Mouse (Mus musculus): ENCODE measurements around the gene Coq5.
A peak's percentile ranks its signal among the peaks of the same experiment; 100 is the strongest.

The Coq5 gene

DNA sequence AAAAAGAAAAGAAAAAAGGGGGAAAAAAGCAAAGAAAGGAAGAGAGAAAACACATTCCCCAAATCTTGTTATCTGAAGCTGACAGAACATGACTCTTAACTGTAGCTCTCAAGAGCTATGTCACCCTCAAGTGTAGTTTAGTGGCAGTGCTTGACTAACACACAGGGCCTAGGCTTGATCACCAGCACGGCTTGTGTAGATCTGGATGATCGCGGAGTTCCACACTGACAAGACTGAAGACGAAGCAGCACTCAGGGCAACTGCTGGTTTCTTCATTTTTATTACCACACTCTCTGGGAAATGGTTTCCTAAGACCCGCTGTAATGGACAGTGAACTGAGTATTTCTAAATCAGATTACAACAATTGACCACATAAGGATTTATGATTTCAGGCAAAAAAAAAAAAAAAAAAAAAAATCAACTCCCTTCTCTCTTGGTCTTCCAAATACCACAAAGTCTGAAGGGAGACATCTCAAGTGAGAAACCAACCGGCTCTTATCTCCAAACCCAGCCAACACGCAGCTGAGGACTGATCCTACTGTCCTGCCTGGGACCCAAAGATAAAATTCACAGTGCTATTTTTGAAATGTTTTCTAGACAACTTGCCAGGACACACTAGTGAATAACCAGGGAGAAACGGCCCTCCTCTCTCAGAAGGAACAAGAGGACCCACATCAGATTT lies 12.5 kb upstream of the Coq5 start:
- peak; percentile 47 to 79 for DNase-seq (ENCODE audit: low spot score in 2 of 2)

DNA sequence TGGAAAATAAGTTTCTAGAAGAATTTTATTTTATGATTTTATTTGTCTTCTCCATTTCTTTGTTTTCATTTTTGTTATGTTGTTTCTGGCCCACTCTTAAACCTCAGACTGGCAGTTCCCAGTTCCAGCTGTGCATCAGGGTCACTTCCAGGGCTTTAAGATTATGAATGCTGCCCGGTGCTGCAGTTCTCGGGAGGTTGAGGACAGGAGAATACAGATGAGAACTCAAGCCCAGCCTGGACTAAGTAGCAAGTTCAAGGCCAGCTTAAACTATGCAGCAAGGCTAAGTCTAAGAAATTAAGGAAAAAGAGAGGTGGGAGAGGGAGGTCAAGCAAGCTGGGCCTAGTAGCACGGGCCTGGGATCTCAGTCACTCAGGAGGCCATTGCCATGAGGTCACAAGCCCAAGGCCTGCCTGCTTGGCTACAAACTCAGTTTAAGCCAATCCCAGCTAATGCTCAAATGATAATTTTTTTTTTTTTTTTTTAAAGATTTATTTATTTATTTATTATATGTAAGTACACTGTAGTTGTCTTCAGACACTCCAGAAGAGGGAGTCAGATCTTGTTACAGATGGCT lies 11.9 kb upstream of the Coq5 start:
- DNase-seq (ENCODE audit: low spot score in 2 of 2) = peak; percentile 26 to 39

DNA sequence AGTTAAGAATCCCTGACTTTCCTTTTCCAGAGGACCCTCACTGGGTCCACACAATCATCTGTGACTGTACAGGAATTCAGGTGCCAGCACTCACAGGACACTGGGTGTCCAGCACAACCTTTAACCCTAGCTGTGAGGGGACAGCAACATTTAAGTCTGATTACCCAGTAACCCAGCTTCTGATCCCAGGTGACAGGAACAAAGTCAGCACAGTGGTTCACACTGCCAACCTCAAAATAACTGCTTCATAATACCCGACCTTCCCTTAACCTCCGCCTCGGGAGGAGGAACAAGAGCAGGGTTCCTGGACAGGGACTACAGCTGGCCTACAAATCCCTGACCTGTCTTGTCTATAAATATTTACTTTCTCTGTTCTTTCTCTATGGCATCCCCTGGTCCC lies 11.2 kb upstream of the Coq5 start:
- peak in 1 of 2 experiments; percentile 53 for DNase-seq (ENCODE audit: low spot score in 2 of 2)

DNA sequence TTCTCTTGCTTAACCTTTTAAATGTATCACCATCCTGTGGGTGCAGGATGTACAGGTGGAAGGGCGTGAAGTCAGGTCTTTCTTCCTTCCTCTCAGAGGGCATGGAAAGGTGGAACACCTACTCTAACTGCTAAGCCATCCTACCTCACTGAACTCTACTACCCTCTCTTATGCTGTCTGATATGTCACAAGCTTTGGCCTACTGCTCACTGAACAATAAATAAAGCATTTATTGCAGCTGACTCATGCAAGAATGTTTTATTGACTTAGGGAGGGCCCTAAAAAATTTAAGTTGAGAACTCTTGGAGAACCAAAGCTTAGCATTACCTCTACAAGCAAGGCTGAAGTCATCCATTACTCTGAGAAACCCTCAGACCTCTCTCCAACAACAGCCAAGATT lies 9.5 kb upstream of the Coq5 start:
- DNase-seq (ENCODE audit: low spot score in 2 of 2) = no peak

DNA sequence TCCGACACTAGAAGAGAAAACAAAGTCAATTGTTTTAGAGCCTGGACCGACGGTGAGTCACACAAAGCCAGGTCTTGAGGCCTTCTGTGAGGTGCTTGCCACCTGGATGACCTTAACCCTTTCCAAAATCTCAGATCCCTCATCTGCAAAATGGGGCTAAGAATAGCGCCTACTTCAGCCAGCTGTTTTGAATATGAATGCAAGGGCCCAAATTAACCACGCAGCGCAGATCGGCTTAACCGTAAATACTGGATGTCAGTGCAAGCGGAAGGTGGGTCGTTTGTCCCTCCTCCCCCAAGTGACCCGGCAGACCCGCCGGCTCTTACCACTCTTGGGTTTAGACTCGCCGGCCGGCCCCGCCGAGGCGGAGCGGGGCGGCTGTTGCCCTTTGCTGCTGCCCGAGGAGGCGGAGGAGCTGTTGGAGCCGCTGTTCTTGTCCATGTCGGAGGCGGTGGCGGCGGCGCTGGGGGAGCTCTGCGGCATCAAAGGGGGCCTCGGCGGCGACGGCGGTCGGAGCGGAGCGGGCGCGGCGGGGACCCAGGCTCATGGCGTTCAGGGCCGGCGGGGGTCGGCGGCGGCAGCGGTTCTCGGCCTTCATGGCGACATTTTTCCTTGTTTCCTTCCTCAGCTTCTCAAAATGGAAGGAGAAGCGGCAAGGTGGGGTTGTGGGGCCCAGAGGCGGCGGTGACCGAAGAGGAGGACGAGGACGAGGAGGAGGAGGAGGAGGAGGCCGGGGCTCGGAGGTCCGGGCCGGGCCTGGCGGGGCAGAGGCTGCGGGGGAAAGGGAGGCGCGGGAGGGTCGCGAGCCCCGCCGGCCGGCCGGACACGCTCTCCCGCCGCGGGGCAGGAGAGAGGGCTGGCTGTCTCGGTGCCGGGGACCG lies 7.3 kb upstream of the Coq5 start:
- DNase-seq (ENCODE audit: low spot score in 2 of 2) = peak; percentile 65 to 72

DNA sequence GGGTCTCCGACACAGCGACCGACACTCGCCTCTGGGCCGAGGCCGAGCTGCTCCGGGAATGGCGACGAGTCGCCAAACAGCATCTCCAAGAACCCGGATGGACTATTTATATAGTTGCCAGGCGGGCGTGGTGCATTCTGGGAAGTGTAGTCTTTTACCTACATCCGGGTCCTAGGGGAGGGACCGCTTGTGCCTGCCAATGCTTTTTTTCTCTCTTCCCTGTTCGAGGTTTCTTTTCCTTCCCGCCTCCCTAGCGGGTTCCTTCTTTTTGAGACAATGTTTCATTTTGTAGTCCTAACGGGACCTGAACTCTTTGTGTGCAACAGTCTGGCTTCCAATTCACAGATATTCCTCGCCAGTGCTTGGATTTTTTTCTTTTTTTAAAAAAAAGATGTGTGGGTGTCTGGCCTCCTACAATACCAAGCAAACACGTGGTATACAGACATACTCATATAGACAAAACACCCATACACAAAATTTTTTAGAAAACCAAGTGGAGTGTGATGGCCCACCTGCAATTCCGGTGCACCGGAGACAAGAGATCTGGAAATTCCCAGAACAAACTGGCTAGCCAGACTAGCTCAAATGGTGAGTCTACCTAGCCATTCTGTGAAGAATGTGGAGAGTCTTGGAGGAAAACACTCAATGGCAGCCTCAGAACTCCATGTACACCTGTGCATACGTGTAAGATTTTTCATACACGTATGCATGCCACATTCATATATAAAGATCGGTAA lies 6.5 kb upstream of the Coq5 start, which contains the start of gene Rnf10:
Gene Rnf10 (minus strand): TSS at position 87 of the 737 bp plus-strand sequence.
- peak; percentile 98 to 100 for DNase-seq (ENCODE audit: low spot score in 2 of 2)

DNA sequence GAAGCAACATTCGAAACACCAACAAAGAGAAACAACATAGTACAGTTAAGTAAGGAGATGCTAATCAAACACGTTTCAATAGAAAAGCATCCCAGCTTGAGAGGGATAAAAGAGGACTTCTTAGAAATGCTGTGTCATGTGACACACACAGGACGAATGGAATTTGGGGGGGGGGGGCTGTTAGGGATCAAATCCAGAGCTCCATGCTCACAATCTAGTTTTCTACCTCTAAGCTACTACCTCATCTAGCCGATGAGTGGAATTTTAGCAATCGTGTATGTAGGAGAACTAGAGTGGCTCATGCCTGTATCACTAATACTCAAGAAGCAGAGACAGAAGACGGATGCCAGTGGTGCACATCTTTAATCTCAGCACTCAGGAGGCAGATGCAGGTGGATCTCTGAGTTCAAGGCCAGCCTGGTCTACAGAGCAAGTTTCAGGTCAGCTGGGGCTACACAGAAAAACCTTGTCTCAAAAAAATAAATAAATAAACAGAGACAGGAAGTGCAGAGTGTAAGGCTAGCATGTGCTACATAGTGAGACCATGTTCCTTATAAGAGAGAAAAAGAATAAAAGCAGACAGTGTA lies 5.8 kb upstream of the Coq5 start:
- no peak for DNase-seq (ENCODE audit: low spot score in 2 of 2)

DNA sequence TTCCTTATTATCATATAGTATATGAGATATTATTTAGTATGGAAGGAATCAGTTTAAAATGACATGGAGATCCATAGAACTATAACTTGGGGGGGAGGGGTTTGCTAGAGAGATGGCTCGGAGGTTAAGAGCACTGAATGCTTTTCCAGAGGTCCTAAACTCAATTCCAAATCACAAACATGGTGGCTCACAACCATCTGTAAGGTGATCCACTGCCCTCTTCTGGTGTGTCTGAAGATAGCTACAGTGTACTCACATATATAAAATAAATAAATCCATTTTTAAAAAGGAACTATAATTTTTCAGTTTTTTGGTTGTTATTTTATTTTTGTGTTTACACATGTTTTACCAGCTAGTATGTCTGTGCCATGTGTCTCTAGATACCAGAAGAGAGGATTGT lies 5.1 kb upstream of the Coq5 start:
- no peak for DNase-seq (ENCODE audit: low spot score in 2 of 2)

DNA sequence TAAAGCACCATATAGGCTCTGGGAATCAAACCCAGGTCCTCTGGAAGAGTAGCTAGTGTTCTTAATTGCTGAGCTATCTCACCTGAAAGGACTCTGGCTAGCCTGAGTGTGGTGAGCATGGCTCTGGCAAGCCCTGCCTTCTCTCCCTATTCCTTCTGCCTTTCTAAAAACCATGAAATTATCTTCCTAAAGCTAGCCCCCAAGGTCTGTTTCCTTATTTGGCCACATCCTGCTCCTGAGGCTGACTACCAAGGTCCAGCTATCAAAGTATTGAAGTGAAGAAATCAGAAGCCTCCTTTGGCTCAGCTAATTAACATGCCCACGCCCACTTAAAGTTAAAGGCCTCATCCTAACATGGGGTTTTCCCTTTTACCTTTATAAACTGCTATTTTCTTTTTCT lies 4.7 kb upstream of the Coq5 start:
- no peak for DNase-seq (ENCODE audit: low spot score in 2 of 2)

DNA sequence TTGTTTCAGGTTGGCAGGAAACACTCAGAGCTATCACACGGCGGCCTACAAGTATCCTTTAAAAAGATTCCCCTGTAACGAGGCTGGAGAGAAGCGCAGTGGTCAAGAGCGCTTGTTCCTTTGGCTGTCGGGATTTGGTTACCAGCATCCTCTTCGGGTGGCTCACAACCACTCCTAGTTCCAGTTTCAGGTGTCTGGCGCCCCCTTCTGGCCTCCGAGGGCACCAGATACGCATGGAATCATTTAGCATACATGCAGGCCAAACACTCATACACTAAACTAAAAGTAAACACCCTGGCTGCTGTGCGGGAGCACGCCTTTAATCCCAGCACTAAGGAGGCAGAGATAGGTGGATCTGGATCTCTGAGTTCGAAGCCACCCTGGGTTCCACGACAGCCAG lies 3.5 kb upstream of the Coq5 start:
- peak; percentile 55 to 71 for DNase-seq (ENCODE audit: low spot score in 2 of 2)

DNA sequence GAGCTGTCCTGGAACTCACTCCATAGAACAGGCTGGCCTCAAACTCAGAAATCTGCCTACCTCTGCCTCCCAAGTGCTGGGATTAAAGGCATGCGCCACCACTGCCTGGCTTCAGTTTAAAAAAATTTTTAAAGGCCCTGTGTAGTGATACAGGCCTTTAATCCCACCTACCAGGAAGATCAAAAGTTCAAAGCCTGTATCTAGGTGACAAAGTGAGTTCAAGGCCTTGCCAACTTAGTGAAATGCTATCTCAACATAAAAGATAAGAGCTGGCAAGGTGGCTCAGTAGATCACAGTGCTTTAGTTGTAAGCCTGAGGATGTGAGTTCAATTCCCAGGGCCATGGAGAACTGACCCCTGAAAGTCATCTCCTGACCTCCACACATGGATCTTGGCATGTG lies 1.4 kb upstream of the Coq5 start:
- DNase-seq (ENCODE audit: low spot score in 2 of 2) = no peak

DNA sequence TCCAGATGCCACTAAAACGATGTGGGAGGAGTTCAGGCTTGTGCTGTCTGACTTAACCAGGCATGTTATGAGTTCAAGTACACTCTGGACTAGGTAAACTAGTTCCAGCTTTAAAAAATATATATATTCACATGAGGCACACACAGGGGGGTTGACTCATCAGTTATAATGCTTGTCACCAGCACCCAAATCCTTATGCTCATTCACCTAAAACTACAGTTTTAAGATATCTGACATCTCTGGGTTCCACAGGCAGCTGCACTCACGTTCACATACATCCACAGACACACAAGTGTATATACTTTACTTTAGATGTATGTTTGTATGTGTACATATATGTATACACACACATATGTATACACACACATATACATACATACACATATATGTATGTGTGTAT lies 681 bp upstream of the Coq5 start:
- DNase-seq (ENCODE audit: low spot score in 2 of 2) = no peak

DNA sequence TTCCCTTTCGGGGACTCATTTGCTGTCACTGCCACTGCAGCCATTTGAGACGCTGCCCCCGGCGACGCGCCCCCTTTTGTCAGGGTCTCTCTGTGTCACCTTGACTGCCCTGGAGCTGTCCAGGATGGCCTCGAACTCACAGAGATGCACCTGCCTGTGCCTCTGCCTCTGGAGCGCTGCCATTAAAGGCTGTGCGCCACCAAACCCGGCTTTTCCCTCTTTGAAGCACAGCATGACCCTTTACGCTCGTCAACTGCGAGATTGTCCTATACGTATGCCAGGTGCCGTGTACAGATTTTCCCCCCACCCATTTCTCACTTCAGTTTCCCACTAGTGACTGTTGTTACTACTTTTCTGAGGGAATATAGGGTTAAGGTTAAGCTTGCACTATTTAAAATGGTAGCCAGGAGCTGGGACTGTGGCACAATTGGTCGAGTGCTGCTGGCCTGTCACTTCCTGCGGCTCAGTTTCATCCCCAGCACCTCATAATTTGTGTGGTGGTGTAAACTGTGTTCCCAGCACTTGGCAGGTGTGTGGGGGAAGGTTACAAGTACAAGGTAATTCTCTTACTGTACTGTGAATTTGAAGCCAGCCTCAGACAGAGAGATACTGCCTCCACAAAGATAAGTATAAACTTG lies 703 bp downstream of the Coq5 start:
- DNase-seq (ENCODE audit: low spot score in 2 of 2) = peak in 1 of 2 experiments; percentile 43

DNA sequence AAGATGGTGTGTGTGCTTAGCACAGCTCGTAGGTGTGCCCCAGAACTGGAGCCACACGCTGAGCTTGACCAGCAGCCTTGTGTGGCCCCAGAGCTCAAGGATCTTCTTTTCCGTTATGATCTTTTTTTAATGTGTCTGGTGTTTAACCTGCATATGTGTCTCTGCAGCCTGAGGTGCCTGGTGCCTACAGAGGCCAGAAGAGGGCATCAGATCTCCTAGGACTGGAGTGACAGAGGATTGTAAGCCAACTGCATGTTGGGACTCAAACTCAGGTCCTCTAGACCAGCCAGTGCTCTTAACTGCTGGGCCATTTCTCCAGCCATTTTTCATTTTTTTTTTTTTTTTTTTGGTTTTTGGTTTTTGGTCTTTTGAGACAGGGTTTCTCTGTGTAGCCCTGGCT lies 5.3 kb downstream of the Coq5 start:
- no peak for DNase-seq (ENCODE audit: low spot score in 2 of 2)

DNA sequence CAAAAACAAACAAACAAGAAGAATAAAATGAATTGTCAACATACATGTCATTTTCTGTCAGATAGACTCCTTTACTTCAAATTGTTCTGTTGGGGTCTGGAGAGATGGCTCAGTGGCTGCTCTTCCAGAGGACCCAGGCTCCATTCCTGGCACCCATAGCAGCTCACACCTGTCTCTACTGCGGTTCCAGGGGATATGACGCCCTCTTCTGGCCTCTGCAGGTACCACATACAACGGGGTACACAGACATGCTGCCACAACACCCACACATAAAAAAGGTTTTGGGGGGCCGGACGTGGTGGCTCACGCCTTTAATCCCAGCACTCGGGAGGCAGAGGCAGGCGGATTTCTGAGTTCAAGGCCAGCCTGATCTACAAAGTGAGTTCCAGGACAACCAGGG lies 14.7 kb downstream of the Coq5 start:
- DNase-seq (ENCODE audit: low spot score in 2 of 2) = peak in 1 of 2 experiments; percentile 35

DNA sequence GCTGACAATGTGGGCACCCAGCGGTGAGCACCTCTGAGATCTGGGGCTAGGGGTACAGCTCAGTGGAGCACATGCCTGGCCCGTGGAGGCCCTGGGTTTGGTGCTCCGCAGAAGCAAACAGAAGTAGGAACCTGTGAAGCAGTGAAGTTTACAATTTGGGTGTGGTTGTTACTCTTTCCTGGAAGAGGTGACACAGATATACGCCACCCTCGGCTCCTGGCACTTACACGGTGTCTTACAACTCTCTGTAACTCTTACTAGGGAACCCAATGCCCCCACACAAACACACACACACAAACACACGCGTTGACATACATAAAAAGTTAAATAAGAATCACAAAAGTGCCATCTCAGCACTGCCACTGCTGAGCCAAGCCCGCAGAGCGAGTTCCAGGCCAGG lies 16.9 kb downstream of the Coq5 start:
- no peak for DNase-seq (ENCODE audit: low spot score in 2 of 2)

DNA sequence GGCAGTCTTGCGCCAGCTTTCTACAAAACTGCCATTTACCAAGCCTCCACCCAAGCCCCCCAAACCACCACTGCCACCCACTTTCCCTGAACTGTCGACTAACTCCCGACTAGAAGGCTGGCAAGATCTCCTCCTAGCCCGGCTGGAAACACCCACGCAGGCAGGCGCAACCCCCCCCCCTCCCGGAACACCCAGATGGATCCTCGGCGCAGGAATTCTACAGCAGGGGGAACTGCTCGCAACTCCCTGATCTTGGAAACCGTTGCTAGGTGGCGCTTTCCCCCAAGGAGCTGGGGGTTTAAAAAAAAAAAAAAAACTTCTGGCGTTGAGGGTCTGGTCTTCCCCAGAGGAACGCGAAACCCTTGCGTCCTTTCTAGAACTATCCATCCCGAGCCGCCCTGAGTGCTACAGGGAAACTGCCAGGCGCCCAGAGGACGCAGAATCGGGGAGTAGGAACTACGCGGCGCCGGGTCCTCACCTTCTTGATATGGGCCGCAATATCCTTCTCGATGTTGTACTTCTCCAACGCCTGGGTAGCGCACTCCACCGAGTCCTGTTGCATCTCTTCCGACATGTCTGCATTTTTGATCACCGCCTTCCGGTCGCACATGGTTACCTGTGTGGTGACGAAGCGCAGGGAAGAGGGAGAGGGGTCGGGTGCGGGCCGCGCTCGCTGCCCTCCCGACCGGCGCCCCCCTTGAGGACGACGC lies 20.7 kb downstream of the Coq5 start:
- DNase-seq (ENCODE audit: low spot score in 2 of 2) = peak in 1 of 2 experiments; percentile 62

DNA sequence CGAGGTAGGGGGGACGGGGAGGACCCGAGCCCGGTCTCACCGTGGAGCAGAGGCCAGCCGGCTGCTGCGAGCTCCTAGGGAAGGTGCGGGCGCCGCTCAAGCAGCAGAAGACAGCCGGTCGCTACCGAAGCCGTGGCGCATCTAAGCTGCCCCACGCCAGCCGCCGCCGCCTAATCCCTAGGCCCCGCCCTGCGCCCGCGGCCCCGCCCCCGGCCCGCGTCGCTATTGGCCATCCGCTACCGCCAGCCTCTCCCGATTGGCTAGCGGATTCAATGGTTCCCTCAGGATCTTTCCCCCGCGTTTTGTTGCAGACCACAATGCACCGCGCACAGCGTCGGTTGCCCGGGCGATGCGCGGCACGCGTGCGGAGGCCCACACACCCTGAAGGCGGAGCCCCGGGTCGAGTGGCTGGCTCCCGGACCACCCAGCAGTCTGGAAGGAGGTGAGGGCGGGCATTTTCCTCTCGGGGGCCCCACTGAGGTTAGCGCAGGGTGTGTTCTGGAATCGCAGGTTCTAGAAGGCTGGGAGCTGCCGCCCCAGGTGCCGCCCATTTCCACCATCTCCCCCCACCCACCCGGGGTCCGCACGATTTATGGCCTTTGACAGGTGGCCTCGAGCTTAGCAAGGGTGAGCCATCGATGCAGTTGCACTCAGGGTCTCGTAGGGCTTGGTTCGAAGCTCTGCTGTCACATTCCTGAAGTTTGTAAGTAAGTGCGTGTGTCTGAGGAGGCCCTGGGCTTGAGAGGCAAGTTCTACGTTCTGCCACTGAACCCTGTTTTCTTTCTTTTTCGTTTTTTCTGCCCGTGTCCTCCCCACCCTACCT lies 21.5 kb downstream of the Coq5 start, which contains the start of gene Dynll1:
Gene Dynll1 (minus strand): TSS at position 208 of the 823 bp plus-strand sequence.
- DNase-seq (ENCODE audit: low spot score in 2 of 2) = peak; percentile 99

DNA sequence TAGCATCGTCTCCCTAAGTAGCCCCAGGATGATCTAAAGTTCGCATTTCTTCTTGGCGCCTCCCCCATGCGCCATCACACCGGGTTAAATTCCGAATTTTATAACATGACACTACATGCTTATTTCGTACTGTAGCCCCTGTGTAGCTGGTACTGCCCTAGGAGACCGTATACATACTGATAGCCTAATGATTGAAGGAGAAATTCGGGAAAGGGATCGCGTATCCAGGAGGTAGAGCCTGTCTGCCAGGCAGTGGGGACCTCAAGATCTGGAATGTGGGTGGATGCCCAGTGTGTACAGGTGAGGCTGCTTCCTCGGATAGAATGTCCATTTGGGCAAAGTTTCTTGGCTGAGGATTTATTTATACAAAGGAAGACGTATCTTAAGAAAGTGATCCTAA lies 22.1 kb downstream of the Coq5 start:
- DNase-seq (ENCODE audit: low spot score in 2 of 2) = no peak

All from spleen, postnatal 10 days (tissue).